Mouse (Mus musculus): ENCODE results near the gene Topors. TPM values are rescaled to one million over a fixed set of nuclear protein-coding genes. Genes with fewer than 3 reads are reported as not detected.

The Topors gene
- total RNA-seq (2023): 33.3 to 35.3 TPM (median 34.0 TPM) in 4 replicates

DNA sequence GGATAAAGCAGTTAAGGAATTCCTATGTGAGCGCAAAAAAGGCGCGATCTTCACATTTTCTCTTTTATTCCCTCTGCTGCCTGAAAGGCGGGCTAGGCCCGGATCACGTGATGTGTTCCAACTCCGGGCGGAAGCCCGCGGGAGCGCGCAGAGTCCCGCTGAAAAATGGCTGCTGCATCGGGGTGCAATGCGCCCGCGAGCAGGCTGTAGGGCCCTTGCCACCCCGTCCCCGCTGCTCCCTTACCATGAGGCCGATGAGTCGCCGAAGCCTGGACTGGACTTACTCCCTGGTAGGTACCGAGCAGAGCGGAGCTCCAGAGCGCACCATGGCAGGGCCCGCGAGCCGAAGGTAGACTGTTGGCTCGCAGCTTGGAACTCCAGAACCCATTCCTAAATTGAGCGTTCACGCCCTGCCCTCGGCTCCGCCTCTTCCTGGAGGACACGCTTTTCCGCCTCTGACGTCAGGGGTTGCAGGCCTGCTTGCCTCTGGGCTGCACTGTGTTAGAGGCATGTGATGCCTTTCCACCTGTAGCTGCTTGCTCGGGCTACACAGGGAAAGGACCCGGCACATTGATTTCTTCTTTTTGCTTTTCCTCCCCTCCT is at the start of gene Topors, which contains the start of gene Smim27:
Topors (minus strand) TSS at position 421 of the 603 bp plus-strand sequence.
Smim27 (plus strand) TSS at position 150 of the 603 bp plus-strand sequence.

DNA sequence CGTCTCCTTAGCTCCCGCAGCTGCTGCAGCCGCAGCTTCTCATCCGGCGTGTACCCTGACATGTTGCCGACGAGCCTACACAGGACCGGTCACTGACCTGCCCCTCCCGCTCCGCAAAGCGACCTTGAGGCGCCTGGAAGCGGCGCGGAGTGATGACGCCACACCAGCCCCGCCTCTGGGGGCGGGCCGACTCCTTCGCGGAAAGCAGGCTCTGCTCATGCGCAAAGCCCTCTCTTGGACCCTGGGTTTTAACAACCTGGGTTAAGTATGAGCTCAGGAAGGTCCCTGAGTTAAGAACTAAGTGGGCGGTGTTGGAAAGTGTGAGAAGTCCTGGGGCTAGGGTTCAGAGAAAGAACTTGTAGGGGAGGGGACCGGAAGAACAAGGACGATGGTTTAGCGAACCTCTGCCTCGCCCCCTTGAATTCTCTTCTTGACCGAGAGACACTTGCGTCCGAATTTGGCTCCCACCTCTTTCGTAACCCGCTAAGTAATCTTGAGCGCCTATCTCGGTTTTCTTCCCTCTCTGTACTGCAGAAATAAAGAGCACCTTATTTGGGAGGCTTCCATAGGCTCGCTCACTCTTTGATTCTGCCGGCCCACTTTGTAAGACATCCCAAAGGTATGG is 9.7 kb upstream of the Topors start, which contains the start of gene Ndufb6:
Ndufb6 (minus strand) TSS at position 146 of the 625 bp plus-strand sequence.

DNA sequence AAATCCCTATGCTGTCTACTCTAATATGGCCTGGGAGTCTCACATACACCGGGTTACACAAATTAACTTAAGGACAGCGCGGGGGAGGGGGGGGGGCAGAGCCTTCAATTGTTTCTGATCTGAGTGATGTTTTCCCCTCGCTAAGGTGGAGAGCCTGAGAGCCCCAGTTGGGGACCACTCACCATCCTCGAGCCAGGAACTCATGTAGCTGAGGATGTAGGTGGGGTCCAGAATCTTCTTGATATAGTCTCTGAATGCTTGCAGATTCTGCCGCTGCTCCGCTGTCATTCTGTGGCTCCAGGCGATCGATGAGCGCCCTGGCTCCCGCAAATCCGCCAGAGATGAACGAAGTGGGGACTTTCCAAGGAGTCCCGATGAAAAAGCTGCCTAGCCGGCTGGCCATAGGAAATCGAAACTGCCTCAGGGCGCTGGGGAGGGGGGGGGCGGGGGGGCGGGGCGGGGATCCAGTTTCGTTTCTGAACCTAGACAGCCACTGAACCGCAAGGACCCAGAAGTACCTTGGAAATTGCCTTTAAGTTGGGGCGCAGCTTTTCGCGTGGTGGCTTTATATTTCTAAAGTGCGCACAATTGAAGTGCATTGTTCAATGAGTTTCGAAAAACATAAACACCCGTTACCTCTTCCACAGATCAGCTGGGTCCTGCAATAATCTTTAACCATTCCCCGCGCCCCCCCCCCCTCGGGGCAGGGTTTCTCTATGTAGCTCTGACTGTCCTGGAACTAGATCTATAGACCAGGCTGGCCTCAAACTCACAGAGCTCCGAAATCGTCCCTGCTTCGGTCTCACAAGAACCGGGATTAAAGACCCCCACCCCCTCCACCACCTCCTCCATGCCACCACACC is 30.0 kb downstream of the Topors start, which contains the start of gene Ddx58:
Ddx58 (minus strand) TSS at position 420 of the 863 bp plus-strand sequence.

Other genes starting within 250 kb of the Topors start
- gene Aco1, start 126.8 kb downstream of the Topors start, total RNA-seq (2023): 16.6 to 25.3 TPM (median 18.2 TPM) in 4 replicates
- 84.9 to 101 TPM (median 92.7 TPM) in 4 replicates for gene Ddx58, start 30.0 kb downstream of the Topors start, total RNA-seq (2023)
- 32.9 to 52.4 TPM (median 40.5 TPM) in 4 replicates for gene Smim27, start 271 bp downstream of the Topors start, total RNA-seq (2023)
- 31.0 to 41.7 TPM (median 36.4 TPM) in 4 replicates for gene Ndufb6, start 9.6 kb upstream of the Topors start, total RNA-seq (2023)
- gene Tmem215, start 202.3 kb upstream of the Topors start, total RNA-seq (2023): not detected in 4 replicates